Mouse (Mus musculus) thymus, postnatal 10 days (tissue): ENCODE measurements around the gene Vmn2r8.
"Not testable (repeated sequence)": the region's sequence is repeated elsewhere in the genome, so short reads cannot be mapped to it uniquely, and the experiment has no call there.

Experiments used
- DNase-seq, 2 experiments: peaks; one replicate each; pipeline ENCODE4 v3.0.0; 2021; ENCODE audit warnings: low spot score in 2 of 2

Vmn2r8 gene

DNA sequence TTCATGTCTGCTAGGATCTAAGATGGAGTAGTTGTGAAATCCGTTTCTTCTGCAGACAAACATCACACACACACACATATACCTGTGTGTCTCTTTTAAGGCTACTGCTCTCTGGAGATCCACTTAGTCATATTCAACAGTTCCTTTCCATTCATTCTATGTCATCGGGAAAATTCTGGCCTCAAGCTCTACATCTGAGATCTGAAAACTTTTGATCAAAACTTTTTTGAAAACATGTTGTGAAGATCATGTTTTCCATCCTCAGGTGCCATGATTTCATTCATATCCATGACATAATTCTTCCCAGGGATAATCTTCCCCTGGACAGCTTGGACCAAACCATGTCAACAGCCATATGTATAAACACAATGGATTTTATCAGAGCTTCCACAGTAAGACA, at the start of gene Vmn2r8:
Gene Vmn2r8, minus strand, starts transcription at position 101 of the 400 bp plus-strand sequence.
- not testable (repeated sequence) for DNase-seq

DNA sequence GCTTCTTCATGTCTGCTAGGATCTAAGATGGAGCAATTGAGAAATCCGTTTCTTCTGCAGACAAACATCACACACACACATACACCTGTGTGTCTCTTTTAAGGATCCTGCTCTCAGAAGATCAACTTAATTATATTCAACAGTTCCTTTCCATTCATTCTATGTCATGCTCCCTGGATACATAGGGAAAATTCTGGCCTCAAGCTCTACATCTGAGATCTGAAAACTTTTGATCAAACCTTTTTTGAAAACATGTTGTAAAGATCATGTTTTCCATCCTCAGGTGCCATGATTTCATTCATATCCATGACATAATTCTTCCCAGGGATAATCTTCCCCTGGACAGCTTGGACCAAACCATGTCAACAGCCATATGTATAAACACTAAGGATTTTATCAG, 43.9 kb upstream of the Vmn2r8 start, which contains the start of gene Vmn2r9:
Gene Vmn2r9, minus strand, starts transcription at position 101 of the 400 bp plus-strand sequence.
- not testable (repeated sequence) for DNase-seq

- no peak for DNase-seq
Observed at GRCm38 (mm10) chr5:108849466-108849865, 40.8 kb upstream of the Vmn2r8 start.

DNA sequence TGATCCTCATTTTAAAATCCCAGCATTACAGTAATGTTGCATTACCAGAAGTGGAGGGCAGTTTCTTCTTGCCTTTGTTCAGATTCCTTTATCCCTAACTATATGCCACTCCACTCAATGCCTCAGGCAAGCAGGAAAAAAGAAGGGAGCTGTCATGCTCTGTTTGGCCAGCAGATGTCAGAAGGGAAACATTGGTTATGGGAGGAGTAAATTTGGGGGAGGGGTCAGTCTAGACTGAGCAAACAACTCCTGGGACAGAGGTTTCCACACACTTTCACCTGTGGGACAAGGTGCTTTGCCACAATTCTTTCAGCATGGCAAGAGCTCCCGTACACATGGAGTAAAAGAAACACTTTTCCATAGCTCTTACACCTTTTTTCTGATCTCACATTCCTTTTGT, 27.5 kb upstream of the Vmn2r8 start:
- no peak for DNase-seq

DNA sequence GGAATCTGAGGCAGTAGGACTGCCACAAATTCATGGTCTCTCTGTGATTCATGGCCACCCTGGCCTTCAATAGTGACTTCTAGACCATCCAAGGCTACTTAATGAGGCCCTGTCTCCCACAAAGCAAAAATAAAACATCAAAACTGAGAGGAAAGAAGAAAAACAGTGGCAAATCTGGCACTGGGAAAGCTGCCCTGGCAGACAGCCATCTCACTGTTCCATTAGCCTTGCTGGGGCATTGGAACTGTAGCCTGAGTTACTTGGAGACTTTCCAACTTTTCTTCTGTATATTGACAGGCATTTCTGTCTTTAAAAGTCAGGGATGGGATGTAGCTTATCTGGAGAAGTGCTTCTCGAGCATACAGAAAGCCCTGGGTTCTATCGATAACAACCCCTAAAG, 14.6 kb upstream of the Vmn2r8 start:
- no peak for DNase-seq

DNA sequence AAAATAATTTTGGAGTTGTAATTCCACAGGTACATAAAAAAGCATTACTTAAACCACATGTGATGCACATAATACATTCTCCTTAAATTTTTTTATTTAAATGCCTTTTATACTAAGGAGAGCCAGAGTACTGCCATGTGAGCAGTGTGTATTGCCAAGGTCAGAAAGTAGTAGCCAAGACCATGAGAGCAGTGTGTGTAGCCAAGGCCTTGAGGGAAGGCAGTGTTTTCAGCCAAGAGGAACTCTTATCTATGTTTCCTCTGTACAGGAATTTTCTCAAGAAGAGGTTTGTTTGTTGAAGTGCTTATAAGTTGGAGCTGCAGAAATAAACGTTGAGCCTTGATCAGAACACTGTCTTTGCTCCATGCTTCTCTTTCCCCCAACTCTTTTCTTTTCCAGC, 5.0 kb downstream of the Vmn2r8 start:
- no peak for DNase-seq

GRCm38 (mm10) chr5:108795263-108795662, 13.4 kb downstream of the Vmn2r8 start, which contains the start of gene Tmed11:
Gene Tmed11 (minus strand): TSS chr5:108795363.
- DNase-seq: not testable (repeated sequence)

GRCm38 (mm10) chr5:108790385-108790784, 18.3 kb downstream of the Vmn2r8 start:
- DNase-seq: not testable (repeated sequence)

DNA sequence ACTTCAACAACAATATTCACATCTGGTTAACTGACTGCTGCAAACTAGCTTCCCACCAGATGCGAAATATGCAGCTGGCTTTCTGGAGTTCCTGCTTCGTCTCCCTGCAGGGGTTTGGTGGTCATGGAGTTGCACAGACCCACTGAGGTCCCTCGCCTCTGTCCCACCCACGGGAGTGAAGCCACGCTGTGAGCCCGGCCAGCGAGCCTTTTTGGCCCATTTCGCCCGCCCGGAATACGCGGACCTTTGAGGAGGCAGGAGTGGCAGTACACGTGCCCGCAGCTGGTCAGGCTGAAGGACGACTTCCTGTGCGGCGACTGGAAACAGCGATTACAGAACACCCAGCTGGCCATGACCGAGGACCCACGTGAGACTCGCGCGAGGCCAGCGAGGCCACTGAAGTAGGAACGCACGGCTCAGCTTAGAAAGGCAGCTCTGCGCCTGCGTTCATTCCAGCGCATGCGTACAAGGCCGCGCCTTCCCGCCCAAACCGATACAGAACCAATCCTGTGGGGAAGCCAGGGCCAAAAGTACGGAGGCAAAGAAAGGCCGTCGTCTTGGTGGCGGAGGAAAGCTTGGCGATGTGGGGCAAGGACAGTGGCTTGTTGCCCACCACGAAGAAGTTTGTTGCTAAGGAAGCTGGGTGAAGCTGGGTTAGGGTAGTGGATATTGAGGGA, 33.9 kb downstream of the Vmn2r8 start, which contains the start of gene Rnf212:
Gene Rnf212, minus strand, starts transcription at position 353 of the 677 bp plus-strand sequence.
- DNase-seq: no peak

DNA sequence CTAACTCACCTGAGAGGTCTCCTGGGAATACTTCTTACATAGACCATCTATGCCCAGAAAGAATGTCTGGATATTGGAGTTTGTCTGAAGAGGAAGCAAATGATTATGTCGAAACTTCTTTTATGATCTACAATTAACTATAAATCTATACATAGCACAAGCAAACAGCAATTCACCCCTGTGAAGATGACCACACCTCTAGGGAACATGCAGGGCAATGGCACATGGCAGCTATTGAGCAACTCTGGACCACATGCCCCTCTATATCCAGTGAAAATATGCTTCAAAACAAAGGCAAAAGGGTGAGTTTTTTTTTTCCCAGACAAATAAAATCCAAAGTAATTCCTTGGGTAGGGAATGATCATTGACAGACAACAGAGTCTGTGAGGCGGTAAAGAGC, 48.6 kb downstream of the Vmn2r8 start:
- no peak for DNase-seq

DNA sequence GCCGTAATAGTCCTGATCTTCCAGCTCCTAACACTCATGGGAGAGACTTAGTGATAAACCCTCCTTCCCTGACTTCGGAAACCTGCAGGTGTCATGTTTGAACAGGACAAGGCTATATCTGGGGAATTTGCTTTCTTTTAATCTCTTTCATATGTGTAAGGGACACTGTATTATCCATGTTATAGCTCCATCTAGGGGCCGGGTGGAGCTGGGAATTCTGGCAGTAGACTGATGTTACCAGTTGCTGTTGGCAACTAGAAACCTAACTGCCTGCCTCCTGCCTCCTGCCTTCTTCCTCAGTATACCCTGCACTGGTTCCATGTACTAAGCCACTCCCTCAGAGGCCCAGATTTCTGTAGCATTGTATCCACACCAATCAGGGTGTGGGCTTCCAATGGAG, 50.3 kb downstream of the Vmn2r8 start:
- DNase-seq: no peak

- DNase-seq: not testable (repeated sequence)
Observed at GRCm38 (mm10) chr5:108751258-108751657, 57.4 kb downstream of the Vmn2r8 start.

DNA sequence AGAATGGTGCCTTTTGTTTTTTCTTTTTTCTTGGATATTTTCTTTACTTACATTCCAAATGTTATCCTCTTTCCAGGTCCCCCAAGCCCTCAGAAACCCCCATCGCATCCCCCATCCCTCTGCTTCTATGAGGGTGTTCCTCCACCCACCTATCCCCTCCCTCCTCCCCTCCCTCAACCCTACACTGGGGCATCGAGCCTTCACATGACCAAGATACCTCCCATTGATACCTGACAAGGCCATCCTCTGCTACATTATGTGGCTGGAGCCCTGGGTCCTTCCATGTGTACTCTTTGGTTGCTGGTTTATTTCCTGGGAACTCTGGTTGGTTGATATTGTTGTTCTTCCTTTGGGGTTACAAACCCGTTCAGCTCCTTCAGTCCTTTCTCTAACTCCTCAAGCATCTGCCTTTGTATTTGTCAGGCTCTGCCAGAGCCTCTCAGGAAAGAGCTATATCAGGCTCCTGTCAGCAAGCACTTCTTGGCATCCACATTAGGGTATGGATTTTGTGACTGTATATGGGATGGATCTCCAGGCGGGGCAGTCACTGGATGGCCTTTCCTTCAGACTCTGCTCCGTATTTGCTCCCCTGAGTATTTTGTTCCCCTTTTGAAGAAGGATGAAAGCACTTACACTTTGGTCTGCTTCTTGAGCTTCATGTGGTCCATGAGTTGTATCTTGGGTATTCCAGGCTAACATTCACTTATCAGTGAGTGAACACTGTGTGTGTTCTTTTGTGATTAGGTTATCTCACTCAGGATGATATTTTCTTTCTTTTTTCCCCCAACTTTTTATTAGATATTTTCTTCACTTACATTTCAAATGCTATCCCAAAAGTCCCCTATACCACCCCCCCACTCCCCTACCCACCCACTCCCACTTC, 58.1 kb downstream of the Vmn2r8 start:
- DNase-seq: no peak

- no peak for DNase-seq
Observed at GRCm38 (mm10) chr5:108744629-108745028, 64.0 kb downstream of the Vmn2r8 start.

DNA sequence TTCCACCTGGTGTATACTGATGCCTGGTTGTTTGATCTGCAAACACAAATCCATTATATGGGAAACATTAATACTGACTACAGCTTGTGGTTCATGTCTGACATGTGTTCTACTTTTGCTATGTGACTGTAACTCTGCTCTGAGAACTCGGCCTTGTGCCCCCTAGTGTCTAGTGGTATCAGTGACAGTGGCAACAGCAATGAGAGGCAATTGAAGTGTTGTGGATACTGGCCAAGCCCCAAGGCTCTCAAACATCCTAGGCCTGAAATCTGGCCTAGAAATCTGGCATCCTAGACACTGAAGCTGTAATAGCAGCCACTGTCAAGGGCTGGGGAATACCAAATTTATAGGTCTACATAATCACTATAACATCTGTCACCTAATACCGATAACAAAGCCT, 64.8 kb downstream of the Vmn2r8 start:
- no peak for DNase-seq

DNA sequence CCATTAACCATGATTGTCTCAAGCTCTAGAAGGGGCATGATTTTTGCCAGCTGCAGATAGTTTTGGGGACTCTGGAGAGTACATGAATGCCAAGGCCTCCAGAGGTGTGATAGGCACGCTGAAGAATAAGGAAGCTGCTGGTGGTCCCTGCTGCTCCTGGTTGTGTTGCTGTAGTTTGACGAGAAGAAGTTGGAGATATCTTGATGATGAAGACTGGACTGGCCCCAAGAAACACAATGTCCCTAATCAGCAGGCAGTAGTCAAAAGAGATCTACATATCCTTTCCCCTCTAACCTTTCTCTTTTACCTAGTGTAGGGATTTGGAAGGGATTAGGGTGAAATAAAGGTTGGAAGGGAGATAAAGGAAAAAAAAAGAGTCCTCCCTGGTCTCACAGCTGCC, 66.1 kb downstream of the Vmn2r8 start:
- no peak for DNase-seq

- no peak for DNase-seq
Observed at GRCm38 (mm10) chr5:108741844-108742243, 66.8 kb downstream of the Vmn2r8 start.
